Mouse (Mus musculus) stomach, embryonic 16.5 days (tissue): ENCODE data around the gene Pvr. TPM values are rescaled to one million over a fixed set of nuclear protein-coding genes. Genes with fewer than 3 reads are reported as not detected.
"Not testable (repeated sequence)": the region's sequence is repeated elsewhere in the genome, so short reads cannot be mapped to it uniquely, and the experiment has no call there.

Experiments used
- ATAC-seq: fragments of 200-750 bp; cut with Nextera tagmentation; 2 replicates; pipeline ENCODE4 v1.8.0; 2017; ENCODE audit warnings: moderate number of reproducible peaks, moderate TSS enrichment; ENCODE audit not compliant: insufficient read depth, low FRiP score
- H3K27ac ChIP-seq: fragments of 300-500 bp; sonication (generic); 2 replicates; pipeline ENCODE4 v1.5.1; 2014; ENCODE audit warnings: low read length
- H3K27me3 ChIP-seq: fragments of 300-500 bp; sonication (generic); 2 replicates; pipeline ENCODE4 v1.6.1; 2014; ENCODE audit warnings: low read length, control low read depth, mixed read lengths; ENCODE audit not compliant: control insufficient read depth, insufficient read depth
- H3K36me3 ChIP-seq: fragments of 300-500 bp; sonication (generic); 2 replicates; pipeline ENCODE4 v1.6.1; 2014; ENCODE audit warnings: low read length; ENCODE audit not compliant: control insufficient read depth, insufficient read depth
- H3K4me1 ChIP-seq: fragments of 300-500 bp; sonication (generic); 2 replicates; pipeline ENCODE4 v1.6.1; 2014; ENCODE audit warnings: low read length, control low read depth, mixed read lengths; ENCODE audit not compliant: control insufficient read depth, insufficient read depth
- H3K4me2 ChIP-seq: fragments of 300-500 bp; sonication (generic); 2 replicates; pipeline ENCODE4 v1.6.1; 2014; ENCODE audit warnings: low read depth, low read length, mixed read lengths
- H3K4me3 ChIP-seq: fragments of 300-500 bp; sonication (generic); replicated peaks from 2 replicates; pipeline ENCODE4 v1.5.1; 2014; ENCODE audit warnings: mild to moderate bottlenecking, low read length
- H3K9ac ChIP-seq: fragments of 300-500 bp; sonication (generic); 2 replicates; pipeline ENCODE4 v1.6.1; 2014; ENCODE audit warnings: low read length
- H3K9me3 ChIP-seq: fragments of 300-500 bp; sonication (generic); replicated peaks from 2 replicates; pipeline ENCODE4 v1.6.1; 2016; ENCODE audit warnings: low read length, control low read depth; ENCODE audit not compliant: control insufficient read depth
- WGBS: fragments of 180-500 bp; shearing (Covaris S2); extraction: QIAGEN DNeasy Blood & Tissue Kit; methylation state at CpG from one replicate; pipeline ENCODE4 v1.1.7; 2014; 5-methylcytosine and 5-hydroxymethylcytosine counted together
- polyA plus RNA-seq: library from polyadenylated mRNA; unstranded; fragments of >200 nt; fragmentation: Nextera tagmentation; extraction: Ambion mirVana; gene quantifications from 2 replicates; pipeline ENCODE4 v1.2.1, GENCODE M21; 2015

Pvr gene
- polyA plus RNA-seq, 1 experiment from 2014 or later: 15.8 TPM

DNA sequence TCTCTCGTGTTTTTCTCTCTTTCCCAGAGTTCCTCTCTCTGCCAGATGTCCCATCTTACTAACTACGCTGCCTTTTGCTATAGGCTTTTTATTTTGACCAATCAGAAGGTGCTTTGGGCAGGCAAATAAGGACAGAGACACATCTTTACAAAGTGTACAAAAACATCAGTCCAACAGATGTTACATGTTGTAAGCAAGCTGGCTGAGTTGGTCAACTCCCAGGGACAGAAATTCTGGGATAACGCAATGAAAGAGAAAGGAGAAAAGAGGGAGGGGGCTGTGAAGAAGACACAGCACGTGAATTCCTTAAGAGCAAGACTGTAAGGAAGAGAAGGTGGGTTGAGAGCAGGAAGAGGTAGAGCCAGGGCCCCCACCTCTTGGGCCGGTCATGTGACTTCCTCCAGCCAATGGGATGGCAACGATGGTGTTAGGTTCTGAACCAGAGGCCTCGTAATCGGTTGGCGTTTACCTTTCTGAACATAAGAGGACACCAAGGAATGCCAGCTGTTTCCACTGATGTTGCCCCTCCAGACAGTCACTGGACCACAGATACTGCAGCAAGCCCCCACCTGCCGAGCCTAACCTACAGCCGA lies 16.4 kb upstream of the Pvr start:
- WGBS: 80% methylated on average over 11 of the region's 11 CpGs
- H3K9me3 ChIP-seq: no peaks in the 10 kb centered on the region
- no peaks in the 10 kb centered on the region for H3K27me3 ChIP-seq
- no peak overlapping the region for H3K27ac ChIP-seq
- H3K4me3 ChIP-seq: no peak overlapping the region
- peaks cover 5% of the 10 kb centered on the region for H3K4me1 ChIP-seq
- no peak overlapping the region for H3K4me2 ChIP-seq
- ATAC-seq: no peak
- no peaks in the 10 kb centered on the region for H3K36me3 ChIP-seq
- H3K9ac ChIP-seq: no peak overlapping the region

DNA sequence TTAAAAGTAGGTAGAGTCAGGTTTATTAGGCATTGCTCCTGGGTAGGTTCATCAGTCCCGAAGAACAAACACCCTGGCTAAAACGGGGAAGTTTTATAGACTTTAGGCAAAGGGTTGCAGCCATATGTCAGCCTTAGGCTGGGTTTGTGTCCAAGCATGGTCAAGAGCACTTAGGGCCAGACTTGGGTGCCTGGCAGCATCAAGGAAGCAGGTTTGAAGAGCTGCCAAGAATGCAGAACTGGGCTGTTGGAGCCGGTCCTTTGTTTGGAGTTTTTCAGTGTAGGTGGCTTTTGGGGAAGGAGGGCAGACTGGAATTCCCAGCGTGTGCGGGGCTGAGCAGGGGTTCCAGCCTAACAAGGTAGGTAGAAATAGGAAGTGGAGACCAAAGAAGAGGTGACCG lies 15.0 kb upstream of the Pvr start:
- no peaks in the 10 kb centered on the region for H3K9me3 ChIP-seq
- H3K36me3 ChIP-seq: no peaks in the 10 kb centered on the region
- ATAC-seq: no peak
- peak overlapping the region; percentile 6; the same call in 1 of the 2 replicates for H3K27ac ChIP-seq
- no peaks in the 10 kb centered on the region for H3K27me3 ChIP-seq
- H3K4me1 ChIP-seq: peaks cover 5% of the 10 kb centered on the region
- 61% methylated on average over 6 of the region's 6 CpGs for WGBS
- H3K4me2 ChIP-seq: no peak overlapping the region
- H3K9ac ChIP-seq: no peak overlapping the region
- no peak overlapping the region for H3K4me3 ChIP-seq

DNA sequence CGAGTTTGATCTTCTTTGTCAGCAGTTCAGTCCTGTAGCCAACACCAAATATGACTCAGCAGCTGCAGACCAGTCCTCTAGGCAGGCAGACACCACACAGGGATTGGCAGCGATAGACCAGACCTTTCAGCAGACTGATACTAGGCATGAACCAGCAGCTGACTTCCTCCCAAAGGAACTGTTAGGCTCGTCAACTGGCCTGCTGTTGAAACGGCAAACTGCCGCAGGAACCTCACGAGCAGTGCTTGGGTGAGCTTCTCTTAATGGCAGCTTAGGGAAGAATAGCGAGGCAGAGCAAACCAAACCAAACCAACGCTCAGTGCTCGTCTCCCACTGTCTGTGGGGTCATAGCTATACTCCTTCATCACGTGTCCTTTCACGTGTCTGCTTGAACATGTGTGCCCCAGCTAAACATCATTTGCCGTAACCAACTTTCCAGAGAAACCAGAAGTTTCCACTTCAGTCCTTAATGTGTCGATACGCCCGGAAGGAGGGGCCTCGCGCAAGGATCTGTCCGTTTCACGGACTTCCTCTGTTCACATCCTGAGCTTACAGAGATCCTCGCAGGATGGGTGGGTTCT lies 14.3 kb upstream of the Pvr start:
- no peak overlapping the region for H3K9ac ChIP-seq
- no peaks in the 10 kb centered on the region for H3K36me3 ChIP-seq
- H3K4me3 ChIP-seq: no peak overlapping the region
- no peaks in the 10 kb centered on the region for H3K9me3 ChIP-seq
- WGBS: 67% methylated on average over 20 of the region's 20 CpGs
- no peak overlapping the region for H3K4me2 ChIP-seq
- no peaks in the 10 kb centered on the region for H3K27me3 ChIP-seq
- no peak for ATAC-seq
- H3K4me1 ChIP-seq: peaks cover 5% of the 10 kb centered on the region
- peak overlapping the region; percentile 0; the same call in 1 of the 2 replicates for H3K27ac ChIP-seq

DNA sequence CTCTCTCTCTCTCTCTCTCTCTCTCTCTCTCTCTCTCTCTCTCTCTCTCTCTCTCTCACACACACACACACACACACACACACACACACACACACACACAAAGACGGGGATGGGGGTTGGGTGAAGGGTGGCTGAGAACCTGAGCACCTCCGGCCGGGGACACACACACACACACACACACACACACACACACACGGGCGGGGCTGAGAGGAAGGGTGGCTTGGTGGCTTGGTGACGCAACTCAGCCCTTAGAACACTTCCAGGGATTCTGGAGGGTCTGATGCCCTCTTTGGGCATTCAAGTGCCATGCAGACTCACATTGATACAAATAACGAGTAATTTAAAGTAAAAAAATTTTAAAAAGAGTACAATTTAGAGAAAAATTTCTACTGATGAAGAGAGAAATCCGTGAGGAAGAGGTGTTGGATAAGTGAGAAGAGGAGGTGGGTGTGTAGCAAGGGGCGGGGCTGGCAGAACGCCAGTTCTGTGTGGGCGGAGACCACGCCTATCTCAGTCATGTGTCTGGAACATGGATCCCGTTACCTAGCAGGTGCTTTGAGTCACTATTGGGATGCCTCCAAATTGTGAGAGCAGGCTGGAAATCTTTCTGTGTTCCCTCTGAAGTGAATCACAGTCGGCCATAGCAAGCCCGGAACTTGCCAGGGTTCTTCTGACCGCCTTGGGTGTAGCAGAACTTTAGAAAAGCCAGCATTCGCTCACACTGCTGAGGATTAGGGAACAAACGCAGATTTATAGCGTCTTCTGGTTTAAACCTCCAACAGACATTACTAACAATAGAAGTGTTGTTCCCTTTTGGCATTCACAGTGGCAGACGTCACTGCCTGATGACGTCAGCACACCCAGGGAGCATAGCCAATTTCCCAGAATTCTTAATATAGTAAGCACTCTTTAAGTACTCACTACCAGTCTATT lies 12.2 kb upstream of the Pvr start:
- peak overlapping the region; percentile 27; the same call in 1 of the 2 replicates for H3K4me3 ChIP-seq
- peak; percentile 89 for ATAC-seq
- 14% methylated on average over 21 of the region's 21 CpGs for WGBS

DNA sequence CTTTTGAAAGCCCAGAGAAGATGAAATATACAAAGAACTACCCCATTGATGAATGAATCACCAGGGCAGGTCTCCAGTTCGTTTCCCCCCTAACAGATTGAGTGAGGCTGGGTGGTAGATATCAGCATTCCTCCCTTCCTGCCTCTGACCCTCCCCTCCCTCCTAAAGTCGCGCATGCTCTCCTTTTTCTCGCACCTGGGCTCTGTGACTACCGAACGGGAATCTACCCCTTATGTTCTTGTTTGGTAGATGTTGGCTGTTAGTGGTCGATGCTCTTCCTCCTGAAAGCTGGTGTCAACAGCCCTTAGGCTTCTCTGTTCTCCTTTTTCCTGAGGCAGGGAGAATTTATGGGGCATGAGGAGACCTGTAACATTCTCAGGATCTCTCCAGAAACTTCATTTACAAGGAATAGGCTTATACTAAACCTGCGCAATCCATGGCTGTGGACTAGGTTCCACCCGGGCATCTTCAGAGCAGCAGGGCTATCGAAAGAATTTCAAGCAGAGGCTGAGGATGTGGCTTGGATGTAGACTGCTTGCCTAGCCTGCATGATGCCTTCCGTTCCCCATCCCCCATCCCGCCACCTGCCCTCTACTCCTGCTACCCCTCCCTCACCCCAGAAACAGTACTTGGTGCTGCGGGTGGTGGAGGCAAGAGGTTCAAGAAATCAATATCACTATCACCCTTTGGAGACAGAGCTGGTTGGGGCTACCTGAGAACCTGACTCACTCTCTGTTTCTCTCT lies 11.3 kb upstream of the Pvr start:
- no peak overlapping the region for H3K9ac ChIP-seq
- ATAC-seq: peak; percentile 11; the same call in 1 of the 2 replicates
- no peak overlapping the region for H3K4me3 ChIP-seq
- no peak overlapping the region; the same call in 1 of the 2 replicates for H3K4me2 ChIP-seq
- H3K36me3 ChIP-seq: no peaks in the 10 kb centered on the region
- no peaks in the 10 kb centered on the region for H3K27me3 ChIP-seq
- 15% methylated on average over 13 of the region's 13 CpGs for WGBS
- H3K27ac ChIP-seq: no peak overlapping the region
- peaks cover 5% of the 10 kb centered on the region for H3K4me1 ChIP-seq
- H3K9me3 ChIP-seq: no peaks in the 10 kb centered on the region

More for the DNA sequence above, 12.2 kb upstream of the Pvr start:
- Histone ChIP-seq H3K4me2 (peak overlapping the region; percentile 49), H3K27me3 (no peaks in the 10 kb centered on the region), H3K36me3 (no peaks in the 10 kb centered on the region), H3K27ac (peak overlapping the region; percentile 62), H3K4me1 (peaks cover 5% of the 10 kb centered on the region), H3K9ac (peak overlapping the region; percentile 46; the same call in 1 of the 2 replicates), H3K9me3 (no peaks in the 10 kb centered on the region)

DNA sequence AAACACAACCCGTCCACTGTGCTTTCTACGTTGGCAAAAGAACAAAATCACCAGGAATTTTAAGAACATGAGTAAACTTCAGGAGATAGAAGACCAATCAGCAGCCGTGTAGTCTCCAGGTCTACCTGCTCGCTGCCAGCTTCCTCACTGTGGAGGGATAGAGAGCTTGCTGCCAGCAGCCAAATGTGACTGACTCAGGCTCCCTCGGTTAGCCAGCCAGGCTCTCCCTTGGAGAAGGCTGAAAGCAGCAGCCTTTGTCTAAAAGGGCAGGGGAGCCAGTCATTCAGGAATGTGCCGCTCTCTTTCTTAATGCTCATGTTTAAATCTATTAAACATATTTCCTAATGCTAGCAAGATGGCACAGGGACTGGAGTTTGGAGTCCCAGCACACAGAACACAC lies 9.5 kb upstream of the Pvr start:
- H3K36me3 ChIP-seq, H3K4me3 ChIP-seq, H3K9ac ChIP-seq, ATAC-seq, H3K4me2 ChIP-seq, H3K27me3 ChIP-seq, H3K4me1 ChIP-seq, H3K27ac ChIP-seq, H3K9me3 ChIP-seq: not testable (repeated sequence)
- 59% methylated on average over 6 of the region's 6 CpGs for WGBS

DNA sequence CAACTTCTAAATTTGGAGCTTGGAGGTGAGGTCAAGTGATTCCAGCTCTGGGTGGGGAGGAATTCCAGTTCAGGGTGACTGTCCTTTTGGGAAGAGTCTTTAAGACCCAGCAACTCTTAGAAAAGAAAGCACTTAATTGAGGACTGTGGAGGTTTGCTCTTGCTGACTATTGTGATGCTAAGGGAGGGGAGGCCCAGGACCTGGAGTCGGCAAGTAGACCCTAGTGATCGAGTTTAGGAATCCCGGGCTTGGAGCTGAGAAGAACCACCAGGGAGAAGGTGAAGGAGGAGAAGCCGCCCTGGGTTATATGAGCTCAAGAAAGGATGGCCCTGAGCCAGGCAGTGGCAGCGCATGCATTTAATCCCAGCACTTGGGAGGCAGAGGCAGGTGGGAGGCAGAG lies 7.5 kb upstream of the Pvr start:
- H3K4me3 ChIP-seq: no peak overlapping the region
- H3K27ac ChIP-seq: no peak overlapping the region
- 81% methylated on average over 5 of the region's 5 CpGs for WGBS
- H3K9ac ChIP-seq: no peak overlapping the region
- ATAC-seq: no peak
- no peaks in the 10 kb centered on the region for H3K36me3 ChIP-seq
- H3K9me3 ChIP-seq: no peaks in the 10 kb centered on the region
- H3K4me2 ChIP-seq: no peak overlapping the region
- peaks cover 6% of the 10 kb centered on the region for H3K4me1 ChIP-seq
- no peaks in the 10 kb centered on the region for H3K27me3 ChIP-seq

DNA sequence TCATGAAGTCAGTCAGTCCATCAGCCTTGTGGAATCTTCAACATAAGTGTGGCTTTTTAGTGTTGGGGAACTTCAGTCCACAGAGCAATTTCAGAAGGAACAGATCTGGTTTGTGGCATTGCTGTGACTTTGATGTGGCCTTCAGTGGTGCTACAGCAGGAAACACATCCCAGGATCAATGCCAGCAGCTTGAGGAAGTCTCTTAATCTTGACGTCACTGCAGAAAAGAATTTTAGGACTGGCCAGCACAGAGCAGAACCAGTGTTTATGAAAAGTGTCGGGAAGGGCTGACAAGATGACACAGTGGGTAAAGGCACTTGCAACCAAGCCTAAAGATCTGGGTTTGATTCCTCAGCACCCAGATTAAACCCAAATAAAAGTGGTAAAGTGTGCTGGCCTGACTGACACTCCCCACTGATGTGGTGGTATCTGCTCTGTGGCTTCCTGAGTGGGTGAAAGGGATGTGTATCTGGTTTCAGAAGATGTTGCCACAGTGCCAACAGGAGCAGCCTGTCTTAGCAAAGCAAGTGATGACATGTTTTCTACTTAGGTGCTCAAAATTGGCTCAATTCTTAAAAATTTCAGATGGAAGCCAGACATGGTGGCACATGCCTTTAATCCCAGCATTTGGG lies 6.0 kb upstream of the Pvr start:
- H3K4me1 ChIP-seq: 0 out of 2 replicates have a peak, but pooled peaks cover 3% of the 10 kb centered on the region
- H3K27ac ChIP-seq: no peak overlapping the region
- no peak overlapping the region for H3K4me3 ChIP-seq
- H3K9me3 ChIP-seq: no peaks in the 10 kb centered on the region
- no peaks in the 10 kb centered on the region for H3K36me3 ChIP-seq
- ATAC-seq: no peak
- H3K27me3 ChIP-seq: no peaks in the 10 kb centered on the region
- no peak overlapping the region for H3K9ac ChIP-seq
- H3K4me2 ChIP-seq: no peak overlapping the region
- 46% methylated on average over 2 of the region's 2 CpGs for WGBS
